Mouse (Mus musculus): ENCODE results near the gene Mthfd1l.

DNA sequence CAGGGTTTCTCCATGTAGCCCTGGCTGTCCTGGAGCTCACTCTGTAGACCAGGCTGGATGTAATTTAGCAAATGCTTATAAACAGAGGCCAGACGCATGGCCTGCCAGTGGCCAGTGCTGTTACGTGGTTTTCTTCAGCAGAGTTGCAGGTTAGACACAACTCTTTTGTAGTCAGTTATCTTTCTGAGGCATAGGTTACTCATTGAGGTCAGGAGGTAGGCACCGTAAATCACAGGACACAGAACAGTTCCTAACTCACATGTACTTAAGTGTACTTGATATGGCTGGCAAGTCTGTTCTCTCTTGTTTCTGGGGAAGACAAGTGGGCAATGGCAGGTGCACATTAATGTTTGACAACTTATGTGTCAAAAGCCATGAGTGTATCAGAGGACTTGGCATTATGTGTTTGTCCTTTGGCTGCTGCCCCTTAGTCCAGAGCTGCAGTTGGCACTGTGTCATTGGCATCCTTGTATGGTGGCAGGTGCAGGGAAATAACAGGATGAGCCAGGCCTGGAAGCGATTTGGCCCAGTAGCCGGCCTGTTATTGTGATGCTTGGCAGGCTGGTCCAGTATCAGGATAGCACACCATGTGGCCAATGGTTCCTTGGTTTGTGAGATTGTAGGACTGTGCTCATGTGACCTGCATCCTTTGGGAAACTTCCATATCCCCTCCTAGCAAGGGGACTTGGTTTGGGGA is 6.0 kb downstream of the Mthfd1l start:
- TF ChIP-seq POLR2A (IDR thresholded peaks at IDR 0.05; ENCODE audit: insufficient read depth, low read length) = no peak
- TF ChIP-seq CTCF (IDR thresholded peaks at IDR 0.05; ENCODE audit: low read depth, low read length) = no peak
